Mouse (Mus musculus): ENCODE data around the gene 1600002K03Rik.
"Not testable (repeated sequence)": the region's sequence is repeated elsewhere in the genome, so short reads cannot be mapped to it uniquely, and the experiment has no call there.

1600002K03Rik gene

DNA sequence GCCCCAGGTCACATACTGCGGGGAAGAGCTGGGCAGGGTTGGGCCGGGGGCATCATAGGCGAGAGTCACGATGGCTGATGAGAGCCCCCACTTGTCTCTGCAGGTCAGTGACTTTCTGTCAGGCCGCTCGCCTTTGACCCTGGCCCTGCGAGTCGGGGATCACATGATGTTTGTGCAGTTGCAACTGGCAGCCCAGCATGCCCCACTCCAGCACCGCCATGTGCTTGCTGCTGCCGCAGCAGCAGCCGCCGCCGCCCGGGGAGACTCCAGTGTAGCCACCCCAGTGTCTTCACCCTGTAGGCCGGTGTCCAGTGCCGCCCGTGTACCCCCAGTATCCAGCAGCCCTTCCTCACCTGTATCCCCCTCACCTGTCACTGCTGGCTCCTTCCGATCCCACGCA is 19.0 kb upstream of the 1600002K03Rik start:
- no peak for DNase-seq (ENCODE audit: low spot score in 2 of 2)

DNA sequence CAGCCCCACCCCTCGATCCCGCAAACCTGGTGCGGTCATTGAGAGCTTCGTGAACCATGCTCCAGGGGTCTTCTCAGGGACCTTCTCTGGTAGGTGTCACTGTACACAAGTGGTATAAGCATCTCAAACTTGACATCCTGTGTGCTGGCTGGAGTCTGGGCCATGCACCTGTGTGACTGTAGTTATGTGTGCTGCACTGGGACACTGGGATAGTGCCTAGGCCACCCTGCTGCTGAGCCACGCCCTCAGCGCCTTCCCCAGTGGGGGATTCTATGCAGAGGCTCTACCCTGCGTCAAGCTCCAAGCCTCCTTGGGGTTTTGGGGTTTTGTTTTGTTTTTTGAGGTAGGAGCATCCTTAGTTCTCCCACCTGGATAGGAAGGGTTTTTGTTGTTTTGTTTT is 18.4 kb upstream of the 1600002K03Rik start:
- no peak for DNase-seq (ENCODE audit: low spot score in 2 of 2)

DNA sequence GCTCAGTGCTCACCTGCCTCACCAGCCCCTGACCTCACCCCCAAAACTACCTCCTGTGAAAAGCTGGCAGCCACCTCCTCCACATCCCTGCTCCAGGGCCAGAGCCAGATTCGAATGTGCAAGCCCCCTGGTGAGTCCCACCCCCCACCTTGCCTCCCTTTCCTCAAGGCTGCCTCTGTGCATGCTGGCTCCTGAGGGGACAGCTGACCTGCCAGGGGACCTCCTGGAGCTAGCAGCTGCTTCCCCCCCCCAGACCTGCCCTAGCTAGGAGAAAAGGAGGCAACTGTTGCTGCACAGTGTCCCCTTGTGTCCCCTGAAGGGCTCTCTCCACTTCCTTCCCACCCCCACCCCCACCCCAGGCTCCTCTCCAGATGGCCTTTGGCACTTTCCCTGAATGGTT is 17.5 kb upstream of the 1600002K03Rik start:
- DNase-seq (ENCODE audit: low spot score in 2 of 2), result no peak

DNA sequence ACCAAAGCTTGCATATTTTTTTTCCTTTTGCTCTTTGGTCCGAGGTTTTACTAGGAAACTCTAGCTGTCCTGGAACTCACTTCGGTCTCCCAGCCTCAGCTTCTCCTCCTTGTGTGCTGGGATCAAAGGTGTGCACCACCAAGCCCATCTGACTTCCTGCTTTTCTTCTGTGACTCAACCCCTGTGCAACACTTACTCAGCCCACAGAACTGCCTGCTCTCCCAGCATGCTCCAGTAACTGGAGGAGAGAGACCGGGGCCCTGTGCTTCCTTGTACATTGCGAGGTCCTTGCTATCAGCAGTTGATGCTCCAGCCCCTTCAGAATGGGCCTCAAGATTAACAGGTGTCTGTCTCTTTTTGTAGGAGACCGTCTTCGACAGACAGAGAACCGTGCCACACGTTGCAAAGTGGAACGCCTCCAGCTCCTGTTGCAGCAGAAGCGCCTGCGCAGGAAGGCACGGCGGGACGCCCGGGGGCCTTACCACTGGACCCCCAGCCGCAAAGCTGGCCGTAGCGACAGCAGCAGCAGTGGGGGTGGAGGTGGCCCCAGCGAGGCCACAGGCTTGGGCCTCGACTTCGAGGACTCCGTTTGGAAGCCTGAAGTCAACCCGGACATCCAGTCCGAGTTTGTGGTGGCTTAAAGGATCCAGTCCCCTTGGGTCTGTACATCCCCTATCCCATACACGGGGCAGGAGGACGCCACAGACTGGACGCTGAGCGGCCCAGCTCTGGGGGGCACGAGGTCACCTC is 16.6 kb upstream of the 1600002K03Rik start:
- DNase-seq (ENCODE audit: low spot score in 2 of 2), result no peak

DNA sequence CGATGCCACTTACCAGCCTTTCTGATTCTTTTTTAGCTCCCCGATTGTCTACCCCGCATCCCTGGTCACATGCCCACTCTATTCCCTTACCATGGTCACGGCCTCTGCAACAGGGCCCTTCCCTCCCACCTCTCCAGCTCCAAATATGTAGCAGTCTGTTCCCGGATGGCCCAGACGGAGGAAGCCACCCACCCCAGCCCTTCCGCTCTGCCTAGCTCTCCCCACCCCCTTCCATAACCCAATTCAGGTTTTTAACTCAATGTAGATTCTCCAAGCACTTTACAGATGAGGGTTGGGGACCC is 16.0 kb upstream of the 1600002K03Rik start:
- no peak for DNase-seq (ENCODE audit: low spot score in 2 of 2)

DNA sequence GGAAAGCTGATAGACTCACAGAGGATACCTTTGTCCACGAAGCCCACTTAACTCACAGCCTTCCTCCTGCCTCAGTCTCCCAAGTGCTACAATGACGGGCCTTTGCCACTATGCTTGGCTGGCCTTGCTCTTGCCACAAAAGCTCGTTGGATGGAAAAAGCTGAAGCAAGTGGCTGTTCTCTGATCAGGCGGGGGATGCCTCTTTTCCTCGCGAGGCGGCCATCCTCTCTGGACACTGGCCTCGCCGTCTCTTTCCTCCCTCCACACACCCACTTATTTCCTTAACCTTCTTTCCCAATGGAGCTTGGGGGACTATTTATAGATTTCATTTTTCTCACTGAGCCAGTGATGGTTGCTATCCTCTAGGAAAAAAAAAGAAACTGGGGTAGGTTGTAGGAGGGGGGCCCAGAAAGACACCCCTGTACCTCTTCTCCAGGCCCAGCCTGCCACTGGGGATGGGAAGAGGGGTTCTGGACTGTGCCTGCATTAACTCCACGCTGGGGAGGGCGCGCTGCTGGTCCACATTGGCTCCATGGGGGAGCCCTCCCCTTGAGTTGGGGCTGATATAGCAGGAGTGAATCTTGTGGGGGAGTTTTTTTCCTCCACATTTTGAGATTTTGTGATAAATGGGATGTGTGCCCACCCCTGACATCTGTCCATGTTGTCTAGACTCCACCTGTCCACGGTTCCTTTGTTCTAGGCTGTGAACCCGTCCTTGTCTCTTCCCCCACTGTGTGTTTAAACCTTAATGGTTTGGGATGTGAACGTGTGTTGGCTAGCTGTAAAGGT is 15.4 kb upstream of the 1600002K03Rik start:
- no peak for DNase-seq (ENCODE audit: low spot score in 2 of 2)

DNA sequence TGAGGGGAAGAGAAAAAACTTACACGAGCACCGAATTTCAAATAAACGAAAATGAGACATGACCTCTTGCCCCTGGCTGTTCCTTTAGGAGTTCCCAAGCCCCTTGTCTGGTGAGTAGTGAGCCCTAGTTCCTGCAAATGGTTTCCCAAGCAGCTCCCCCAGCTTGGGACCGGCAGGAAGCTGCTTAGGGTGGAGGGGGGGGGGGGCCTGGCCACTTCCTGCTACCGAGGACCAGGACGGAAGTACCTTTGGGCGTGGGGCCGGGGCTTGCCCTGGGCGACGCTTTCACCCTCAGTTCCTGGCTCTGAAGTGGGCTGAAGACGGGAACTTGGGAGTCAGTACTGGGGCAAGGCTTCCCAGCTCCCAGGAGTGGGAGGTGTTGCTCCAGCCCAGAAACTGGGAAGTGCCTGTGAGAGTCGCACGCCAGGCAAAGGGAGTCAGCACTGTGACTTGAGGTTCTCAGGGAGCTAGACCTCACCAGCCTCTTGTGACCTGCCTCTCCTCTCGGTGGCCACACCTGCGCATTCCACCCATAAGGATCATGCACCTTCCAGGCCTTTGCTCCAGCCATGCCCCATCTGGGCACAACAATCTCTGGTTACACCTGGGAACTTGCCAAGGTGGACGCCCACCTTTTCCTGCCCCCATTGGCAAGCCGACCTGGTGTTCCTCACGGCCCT is 14.3 kb upstream of the 1600002K03Rik start:
- DNase-seq (ENCODE audit: low spot score in 2 of 2), result peak in 1 of 2 experiments; percentile 57

DNA sequence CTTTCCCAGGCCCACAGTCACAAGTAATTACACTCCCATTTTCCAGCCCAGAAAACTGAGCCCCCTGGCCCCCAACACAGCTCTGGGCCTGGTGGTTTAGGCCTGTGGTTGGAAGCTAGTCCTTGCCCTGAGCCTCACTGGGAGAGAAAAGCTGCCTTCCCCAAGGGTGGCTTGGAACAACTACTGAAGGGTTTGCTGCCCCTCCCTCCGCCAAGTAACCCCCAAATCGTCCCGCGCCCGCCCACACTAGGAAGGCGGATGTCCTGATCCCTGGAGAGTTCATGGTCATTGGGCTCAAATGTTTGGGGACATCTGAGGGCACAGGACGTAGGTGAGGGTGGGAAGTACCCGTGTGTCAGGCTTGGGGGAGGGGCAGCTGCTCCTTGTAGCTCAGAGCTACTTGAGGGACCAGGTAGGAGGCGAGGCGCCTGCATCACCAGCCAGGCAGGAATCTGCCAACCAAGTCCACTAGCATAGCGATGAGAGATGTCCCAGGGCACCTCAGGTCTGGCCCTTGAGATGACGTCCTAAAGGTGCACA is 13.7 kb upstream of the 1600002K03Rik start:
- DNase-seq (ENCODE audit: low spot score in 2 of 2), result peak in 1 of 2 experiments; percentile 44

DNA sequence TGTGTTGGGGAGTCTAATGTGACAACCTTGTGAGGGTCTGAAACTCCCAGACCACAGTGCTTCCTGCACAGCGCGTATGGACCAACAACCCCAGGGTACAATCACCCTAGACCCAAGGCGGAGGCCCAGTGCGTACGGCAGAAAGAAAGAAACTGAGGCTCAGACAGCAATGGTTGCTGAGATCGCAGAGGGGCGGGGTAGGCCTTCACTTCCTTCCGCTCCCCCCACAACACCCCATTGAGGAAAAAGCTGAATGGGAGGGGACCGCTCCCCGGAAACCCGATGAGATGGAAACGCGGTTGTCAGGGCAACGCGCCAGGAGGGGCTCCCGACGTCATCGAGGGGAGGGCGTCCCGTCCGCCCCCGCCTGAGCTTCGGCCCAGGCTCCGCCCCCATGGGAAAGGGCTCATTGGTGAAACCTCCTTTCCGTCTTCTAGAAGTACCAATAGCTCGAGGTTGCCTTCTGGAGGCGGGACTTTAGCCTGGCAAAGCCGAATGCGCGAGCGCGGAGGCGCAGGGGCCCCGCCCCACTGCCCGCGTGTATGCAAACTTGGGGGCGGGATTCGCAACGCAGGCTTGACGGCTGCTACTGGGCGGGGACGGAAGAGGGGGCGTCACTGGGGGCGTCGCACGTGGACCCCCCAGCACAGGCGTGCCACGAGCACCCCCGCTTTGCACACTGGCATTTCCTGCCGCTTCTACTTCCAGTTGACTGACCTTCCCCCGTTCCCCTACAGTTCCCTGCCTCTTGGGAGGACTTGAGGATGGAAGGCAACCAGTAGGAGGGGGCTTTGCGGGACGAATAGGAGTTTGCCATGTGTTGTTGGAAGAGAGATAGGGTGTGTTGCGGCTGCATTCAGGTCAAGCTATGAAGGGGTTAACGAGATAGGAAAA is 12.9 kb upstream of the 1600002K03Rik start:
- DNase-seq (ENCODE audit: low spot score in 2 of 2), result peak; percentile 99

DNA sequence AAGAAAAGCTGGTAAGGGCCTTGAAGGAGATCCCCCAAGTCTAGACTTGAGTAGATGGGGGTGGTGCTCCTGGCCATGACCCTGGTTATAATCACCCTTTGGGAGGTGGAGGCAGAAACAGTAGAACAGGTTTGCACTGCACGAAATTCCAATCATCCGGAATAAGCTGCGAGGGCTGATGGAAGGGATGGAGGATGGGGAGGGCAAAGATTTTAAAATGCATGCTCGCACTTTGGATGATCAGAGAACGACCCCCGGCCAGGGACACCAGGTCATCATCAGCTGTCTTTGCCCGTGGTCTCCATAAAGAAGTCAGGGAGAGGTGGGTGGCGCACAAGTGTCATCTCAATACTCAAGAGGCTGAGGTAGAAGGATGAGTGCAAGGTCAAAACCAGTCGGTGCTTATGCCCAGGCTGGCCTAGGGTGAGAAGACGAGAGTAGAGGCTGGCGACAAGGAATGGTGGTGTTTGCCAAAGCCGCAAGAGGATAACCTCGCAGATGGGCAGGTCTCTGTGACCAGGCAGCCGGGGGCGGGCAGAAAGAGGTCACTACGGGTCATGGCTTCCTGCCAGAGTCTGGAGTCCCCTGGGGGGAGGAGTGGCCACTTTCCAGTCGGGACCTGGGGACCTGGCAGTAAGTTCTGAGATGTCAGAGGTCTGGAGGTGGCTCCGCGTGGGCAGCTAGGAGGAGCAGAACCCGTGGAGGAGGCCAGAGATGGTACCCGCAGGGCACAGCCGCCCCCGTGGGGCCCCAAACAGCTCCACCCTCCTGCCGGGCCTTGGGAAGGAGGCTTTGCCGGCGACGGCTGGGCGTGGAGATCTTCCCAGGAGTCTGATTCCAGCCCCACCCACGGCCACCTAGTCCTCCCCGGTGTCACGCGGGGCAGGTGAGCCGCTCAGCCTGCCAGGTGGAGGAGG is 12.0 kb upstream of the 1600002K03Rik start:
- DNase-seq (ENCODE audit: low spot score in 2 of 2), result peak; percentile 81 to 86

DNA sequence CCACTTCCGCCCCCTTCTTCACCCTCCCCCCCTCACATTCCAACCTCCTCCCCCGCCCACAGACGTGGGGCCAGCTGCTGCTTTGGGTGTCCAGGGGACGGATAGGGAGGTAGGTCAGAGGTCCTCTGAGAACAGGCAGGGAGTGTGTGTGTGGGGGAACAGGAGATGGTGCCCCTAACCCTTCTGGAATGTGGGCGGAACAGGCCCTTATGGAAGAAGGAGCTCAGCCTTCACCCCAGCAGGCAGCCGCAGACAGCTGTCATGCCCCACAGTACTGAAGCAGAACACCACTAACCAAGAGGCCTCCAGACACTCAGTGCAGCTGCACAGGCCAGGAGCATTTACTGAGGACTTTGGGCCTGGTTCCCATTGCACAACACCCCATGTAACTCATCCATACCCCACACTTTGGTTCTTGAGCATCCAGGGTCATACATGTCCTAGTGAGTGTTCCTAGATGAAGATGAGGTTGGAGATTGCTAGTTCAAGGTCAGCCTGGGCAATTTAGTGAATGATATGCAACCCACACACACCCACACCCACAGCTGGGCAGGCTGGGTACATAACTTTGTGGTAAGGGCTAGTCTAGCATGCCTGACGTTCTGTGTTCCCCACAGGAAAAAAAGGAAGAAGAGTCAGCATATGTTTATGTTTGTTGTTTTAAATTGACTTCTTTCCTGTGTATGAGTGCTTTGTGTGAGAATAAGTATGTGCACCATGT is 11.1 kb upstream of the 1600002K03Rik start:
- DNase-seq (ENCODE audit: low spot score in 2 of 2), result peak in 1 of 2 experiments; percentile 62

DNA sequence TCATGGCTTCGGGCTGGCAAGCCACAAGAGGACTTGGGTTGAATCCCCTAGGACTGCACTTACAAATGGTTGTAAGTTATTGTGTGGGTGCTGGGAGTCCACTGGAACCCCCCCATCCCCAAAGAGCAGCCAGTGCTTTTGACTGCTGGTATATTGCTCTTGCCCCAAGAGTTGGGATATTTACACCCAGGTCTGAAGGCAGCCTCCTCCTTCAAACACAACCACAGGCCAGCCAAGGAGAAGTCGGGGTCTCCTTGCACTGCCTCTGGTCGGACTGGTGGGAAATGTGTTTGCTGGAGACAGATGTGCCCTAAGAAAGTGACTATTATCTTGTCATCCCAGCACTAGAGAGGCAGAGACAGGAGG is 10.5 kb upstream of the 1600002K03Rik start:
- no peak for DNase-seq (ENCODE audit: low spot score in 2 of 2)

DNA sequence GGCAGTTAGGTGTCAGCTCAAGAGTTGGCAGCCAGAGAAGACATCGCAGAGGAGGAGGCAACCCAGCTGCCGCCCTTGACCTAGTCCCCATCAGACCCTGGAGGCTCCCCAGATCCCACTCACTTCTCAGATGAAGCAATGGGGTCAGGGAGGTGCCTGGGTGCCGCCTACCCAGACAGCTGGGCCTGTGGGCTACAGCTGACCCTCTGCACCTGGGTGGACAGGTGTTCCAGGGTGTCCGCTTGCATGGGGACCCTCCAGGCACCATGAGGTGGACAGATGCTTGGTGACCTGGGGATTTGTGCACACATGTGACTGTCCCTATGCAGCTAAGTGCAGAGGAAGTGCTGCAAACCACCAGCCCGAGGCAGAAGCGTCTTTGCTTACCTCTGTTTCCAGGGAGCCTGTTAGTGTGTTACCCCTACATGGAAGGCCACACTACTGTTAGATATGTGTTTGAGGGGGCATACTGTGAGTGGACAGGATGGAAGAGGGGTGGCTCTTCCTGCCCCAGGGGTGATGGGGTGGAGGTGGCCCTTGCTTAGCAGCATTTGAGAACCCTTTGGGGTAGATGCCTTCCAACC is 9.9 kb upstream of the 1600002K03Rik start:
- DNase-seq (ENCODE audit: low spot score in 2 of 2), result peak in 1 of 2 experiments; percentile 18

DNA sequence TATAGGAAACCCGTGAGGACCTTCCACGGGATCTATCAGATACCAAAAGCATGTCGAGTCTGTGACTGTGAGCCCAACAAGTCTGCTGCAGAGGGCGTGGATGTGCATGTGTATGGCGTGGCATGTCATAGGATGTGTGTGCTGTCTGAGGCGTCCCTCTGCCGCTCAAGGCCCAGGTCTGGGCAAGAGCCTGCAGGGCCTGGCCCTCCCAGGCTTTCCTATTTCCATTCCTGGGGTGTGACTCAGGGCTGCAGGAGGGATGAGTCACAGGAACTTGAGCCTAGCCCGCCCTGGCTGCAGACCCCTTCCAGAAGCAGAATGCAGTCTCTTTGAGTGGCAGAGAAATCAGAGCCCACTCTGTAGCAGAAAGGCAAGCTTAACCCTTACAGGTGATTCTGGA is 9.0 kb upstream of the 1600002K03Rik start:
- DNase-seq (ENCODE audit: low spot score in 2 of 2), result peak in 1 of 2 experiments; percentile 67

DNA sequence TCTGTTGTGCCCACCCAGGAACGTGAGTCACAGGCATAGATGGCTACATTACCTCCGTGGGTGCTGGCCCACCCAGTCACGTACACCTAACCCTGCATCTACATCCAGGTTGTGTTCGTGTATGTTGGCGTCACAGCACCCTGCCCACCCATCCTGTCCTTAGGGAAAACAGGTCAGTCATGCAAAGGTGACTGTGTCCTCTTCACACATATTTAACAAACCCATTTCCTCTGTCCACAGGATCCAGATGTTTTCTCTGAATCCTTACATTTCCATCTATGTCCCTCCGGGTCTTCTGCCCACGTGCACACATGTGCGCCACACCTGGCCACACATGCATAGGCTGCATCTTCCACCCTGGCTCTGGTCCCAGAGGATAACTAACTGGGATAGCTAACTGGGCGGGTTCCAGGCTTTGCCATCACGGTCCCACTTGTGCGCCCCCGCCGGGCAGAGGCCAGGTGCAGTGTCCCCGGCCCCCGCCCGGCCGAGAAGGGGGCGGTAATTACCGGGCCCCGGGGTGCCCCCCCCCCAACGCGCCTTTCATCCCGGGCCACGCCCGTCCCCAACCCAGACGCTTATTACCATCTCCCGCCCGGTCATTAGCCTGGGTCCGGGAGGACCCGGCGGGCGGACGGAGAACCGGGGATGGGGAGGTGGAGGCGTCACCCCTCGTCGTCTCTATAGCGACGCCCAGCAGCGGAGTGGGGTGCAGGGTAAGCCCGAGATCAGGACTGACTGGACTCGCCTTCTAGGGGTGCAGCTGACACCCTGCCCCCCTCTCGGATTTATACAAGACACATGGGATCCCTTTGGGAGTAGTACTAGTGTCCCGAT is 8.4 kb upstream of the 1600002K03Rik start:
- peak in 1 of 2 experiments; percentile 40 for DNase-seq (ENCODE audit: low spot score in 2 of 2)

DNA sequence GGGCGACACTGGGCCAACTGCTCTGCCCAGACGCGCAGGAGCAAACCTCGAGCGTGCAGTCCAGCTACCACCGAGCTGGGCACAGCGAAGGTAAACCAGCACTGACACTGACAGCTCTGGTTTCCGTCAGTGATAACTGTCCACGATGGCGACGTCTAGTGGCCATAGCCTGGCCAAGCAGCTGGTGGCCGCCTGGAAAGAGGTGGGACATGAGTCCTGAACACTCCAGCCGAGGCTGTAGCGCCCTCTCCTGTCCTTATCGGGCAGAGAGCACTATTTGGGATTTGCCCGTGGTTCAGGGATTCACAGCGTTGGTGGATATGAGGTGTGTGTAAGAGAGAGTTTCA is 7.8 kb upstream of the 1600002K03Rik start:
- DNase-seq (ENCODE audit: low spot score in 2 of 2), result peak; percentile 92 to 96

DNA sequence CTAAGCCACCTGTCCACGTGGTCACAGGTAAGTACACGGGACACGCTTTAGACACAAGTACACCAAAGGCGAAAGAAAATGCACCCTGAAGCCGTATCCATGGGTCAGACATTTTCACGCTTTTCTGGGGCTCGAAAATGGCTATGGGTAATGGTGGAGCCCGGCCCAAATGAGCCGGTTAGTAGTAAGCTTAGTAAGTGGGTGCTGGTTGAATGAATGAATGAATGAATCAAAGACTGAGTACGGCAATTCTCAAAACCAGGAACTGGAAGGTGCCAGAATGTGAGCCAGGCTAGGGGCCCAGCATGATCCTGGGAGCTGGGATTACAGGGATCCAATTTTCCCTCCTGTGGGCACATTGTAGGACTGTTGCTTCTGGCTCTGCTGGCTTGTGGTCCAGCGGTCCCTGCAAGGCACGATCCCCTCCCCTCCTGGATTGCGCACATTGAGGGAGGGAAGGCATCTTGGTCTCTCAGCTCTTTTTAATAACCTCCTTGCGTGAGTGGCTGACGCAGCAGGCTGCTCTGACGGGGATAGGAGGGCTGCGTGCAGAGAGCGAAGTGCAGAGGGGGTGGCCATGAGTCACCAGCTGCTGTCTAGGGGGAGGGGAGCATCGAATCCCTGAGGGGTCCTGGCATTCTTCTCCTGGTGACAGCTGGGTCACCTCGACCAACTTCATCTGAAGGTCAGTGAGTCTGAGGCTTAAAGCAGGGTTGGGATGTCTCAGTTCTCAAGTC is 7.2 kb upstream of the 1600002K03Rik start, which contains the start of gene Cirbp:
Gene Cirbp (plus strand): TSS at position 594 of the 737 bp plus-strand sequence.
- peak in 1 of 2 experiments; percentile 25 for DNase-seq (ENCODE audit: low spot score in 2 of 2)

DNA sequence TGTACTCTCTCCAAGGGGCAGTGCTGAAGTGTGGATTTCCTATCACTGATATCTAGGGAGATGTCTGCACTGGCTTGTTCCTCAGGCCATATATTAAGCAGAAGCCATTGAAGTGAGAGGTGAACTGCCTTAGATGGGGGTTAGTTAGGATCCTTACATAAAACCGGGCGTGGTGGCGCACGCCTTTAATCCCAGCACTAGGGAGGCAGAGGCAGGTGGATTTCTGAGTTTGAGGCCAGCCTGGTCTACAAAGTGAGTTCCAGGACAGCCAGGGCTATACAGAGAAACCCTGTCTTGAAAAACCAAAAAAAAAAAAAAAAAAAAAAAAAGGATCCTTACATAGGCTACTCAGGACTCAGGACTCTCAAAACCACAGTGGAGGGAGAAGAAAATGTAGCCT is 6.6 kb upstream of the 1600002K03Rik start:
- not testable (repeated sequence) for DNase-seq (ENCODE audit: low spot score in 2 of 2)
